ENCODE assay signal across 12 mouse cellular contexts in genomic region chr1:168344918-168345317, GRCm38 (mm10).
DNase-seq lines count a peak whose midpoint lies in the region; ATAC-seq and TF ChIP-seq lines count a peak whose summit lies in the region.
"Had no signal": no experiment of that assay in that cellular context is flagged by ENCODE, and none has a peak within 500 bp of the region (broad histone marks: within the 10 kb centered on the region; RNA-seq: fewer than 3 reads in every experiment).

No protein-coding gene starts in this region.

- H3K27me3 ChIP-seq in liver, adult 2 months (ENCODE audit: control insufficient read depth, insufficient read depth, low read length): no peaks in the 10 kb centered on the region
- no peaks in the 10 kb centered on the region for H3K27me3 ChIP-seq in liver, embryonic 11.5 days (replicated peaks; ENCODE audit: control insufficient read depth, insufficient read depth, low read length)
- H3K27me3 ChIP-seq in forebrain, embryonic 15.5 days: no peaks in the 10 kb centered on the region
- H3K27me3 ChIP-seq in lung, postnatal 0 days (replicated peaks; ENCODE audit: insufficient read depth, low read length): no peaks in the 10 kb centered on the region
- H3K27me3 ChIP-seq: stomach, embryonic 15.5 days had no signal

- H3K79me2 ChIP-seq in liver, adult 2 months (ENCODE audit: control insufficient read depth, insufficient read depth, low read length): no peaks in the 10 kb centered on the region

- DNase-seq in adrenal gland, postnatal 10 days: peak; percentile 45
- no peak for DNase-seq in adrenal gland, postnatal 4 days (ENCODE audit: low spot score in 2 of 2)
- peak; percentile 93 for DNase-seq in liver, adult 2 months (ENCODE audit: extremely low read depth, low read depth, low spot score)
- DNase-seq in liver, embryonic 11.5 days (ENCODE audit: low spot score): no peak
- DNase-seq in 3T3-L1 (ENCODE audit: low read depth, low spot score): peak; percentile 22
- peak; percentile 69 for DNase-seq in kidney, postnatal 10 days
- no peak for DNase-seq in lung, postnatal 0 days (ENCODE audit: low spot score)
- DNase-seq: cerebellum, postnatal 36 days; heart, postnatal 10 days had no signal

- TF ChIP-seq POLR2A in liver, adult 2 months (IDR thresholded peaks at IDR 0.05; ENCODE audit: extremely low read depth, insufficient read depth, low read length): no peak

- peaks cover 2% of the 10 kb centered on the region; the same call in 1 of the 2 replicates for H3K4me1 ChIP-seq in liver, adult 2 months (ENCODE audit: control insufficient read depth, insufficient read depth, low read length)
- peaks cover 7% of the 10 kb centered on the region; the same call in 1 of the 2 replicates for H3K4me1 ChIP-seq in liver, embryonic 11.5 days (replicated peaks; ENCODE audit: control insufficient read depth, insufficient read depth, low read length)
- H3K4me1 ChIP-seq in forebrain, embryonic 15.5 days: peaks cover 77% of the 10 kb centered on the region
- H3K4me1 ChIP-seq in lung, postnatal 0 days (ENCODE audit: insufficient read depth, low read depth, low read length): no peaks in the 10 kb centered on the region

- H3K4me3 ChIP-seq in liver, adult 2 months (ENCODE audit: insufficient read depth, low read depth, low read length): no peak overlapping the region
- H3K4me3 ChIP-seq in liver, embryonic 11.5 days (ENCODE audit: low read depth, low read length): no peak overlapping the region
- H3K4me3 ChIP-seq in forebrain, embryonic 15.5 days: no peak overlapping the region
- no peak overlapping the region for H3K4me3 ChIP-seq in lung, postnatal 0 days (ENCODE audit: low read depth, low read length)
- H3K4me3 ChIP-seq: erythroblast, embryonic 14.5 days; stomach, embryonic 15.5 days had no signal

- no peak for TF ChIP-seq CTCF in liver, adult 2 months (IDR thresholded peaks at IDR 0.05; ENCODE audit: low read depth, low read length)
- TF ChIP-seq CTCF in lung, postnatal 0 days (IDR thresholded peaks at IDR 0.05): no peak

- 29% methylated on average over 8 of the region's 8 CpGs for WGBS in liver, adult 2 months
- WGBS in liver, embryonic 11.5 days: 80% methylated on average over 8 of the region's 8 CpGs
- 70% methylated on average over 8 of the region's 8 CpGs for WGBS in forebrain, embryonic 15.5 days
- 72% methylated on average over 8 of the region's 8 CpGs for WGBS in lung, postnatal 0 days

- TF ChIP-seq EP300 in lung, postnatal 0 days (IDR thresholded peaks at IDR 0.05): no peak

- no peaks in the 10 kb centered on the region for H3K9me3 ChIP-seq in liver, embryonic 11.5 days (ENCODE audit: control insufficient read depth, low read length)
- no peaks in the 10 kb centered on the region for H3K9me3 ChIP-seq in forebrain, embryonic 15.5 days
- no peaks in the 10 kb centered on the region for H3K9me3 ChIP-seq in lung, postnatal 0 days (ENCODE audit: low read length)
- H3K9me3 ChIP-seq: stomach, embryonic 15.5 days had no signal

- no peaks in the 10 kb centered on the region for H3K36me3 ChIP-seq in liver, adult 2 months (ENCODE audit: control insufficient read depth, insufficient read depth, low read length)
- H3K36me3 ChIP-seq in liver, embryonic 11.5 days (ENCODE audit: control insufficient read depth, insufficient read depth, low read length): no peaks in the 10 kb centered on the region
- no peaks in the 10 kb centered on the region for H3K36me3 ChIP-seq in forebrain, embryonic 15.5 days
- H3K36me3 ChIP-seq in lung, postnatal 0 days (ENCODE audit: insufficient read depth, low read length): no peaks in the 10 kb centered on the region
- H3K36me3 ChIP-seq: stomach, embryonic 15.5 days had no signal

- ATAC-seq in liver, embryonic 11.5 days (replicated peaks; ENCODE audit: low FRiP score): no peak
- ATAC-seq in forebrain, embryonic 15.5 days (replicated peaks): no peak
- ATAC-seq in lung, postnatal 0 days: no peak

- H3K27ac ChIP-seq in liver, adult 2 months (replicated peaks; ENCODE audit: insufficient read depth, low read depth, low read length): no peak overlapping the region
- H3K27ac ChIP-seq in liver, embryonic 11.5 days (ENCODE audit: low read depth, low read length): no peak overlapping the region
- H3K27ac ChIP-seq in forebrain, embryonic 15.5 days (replicated peaks): no peak overlapping the region
- H3K27ac ChIP-seq in lung, postnatal 0 days (ENCODE audit: low read length): no peak overlapping the region
- H3K27ac ChIP-seq: stomach, embryonic 15.5 days had no signal

- no peak overlapping the region for H3K4me2 ChIP-seq in liver, embryonic 11.5 days
- H3K4me2 ChIP-seq in forebrain, embryonic 15.5 days (replicated peaks): no peak overlapping the region
- H3K4me2 ChIP-seq in lung, postnatal 0 days (replicated peaks; ENCODE audit: low read depth, low read length): no peak overlapping the region
- H3K4me2 ChIP-seq: stomach, embryonic 15.5 days had no signal

- H3K9ac ChIP-seq in liver, adult 2 months (ENCODE audit: low read depth, low read length): no peak overlapping the region
- no peak overlapping the region for H3K9ac ChIP-seq in liver, embryonic 11.5 days (ENCODE audit: low read depth, low read length)
- H3K9ac ChIP-seq in forebrain, embryonic 15.5 days (replicated peaks): no peak overlapping the region
- no peak overlapping the region for H3K9ac ChIP-seq in lung, postnatal 0 days (replicated peaks; ENCODE audit: low read depth)
- H3K9ac ChIP-seq: stomach, embryonic 15.5 days had no signal

Comparison
In these comparisons a context has a peak if more than half of its experiments do, and no peak if none do; other contexts are left out.
1. DNase-seq: peak in adrenal gland, postnatal 10 days (single experiment), liver, adult 2 months (single experiment), 3T3-L1 (single experiment) and kidney, postnatal 10 days (single experiment); none in adrenal gland, postnatal 4 days (0 of 2), liver, embryonic 11.5 days (single experiment) and lung, postnatal 0 days (single experiment).